Mouse (Mus musculus): ENCODE data around the gene Dip2a.

The Dip2a gene

GRCm38 (mm10) chr10:76344711-76345539 lies at the start of gene Dip2a:
TSS of gene Dip2a (minus strand) at chr10:76345291.
- peak; percentile 78 to 92 for DNase-seq (ENCODE audit: low spot score in 2 of 2)

- DNase-seq (ENCODE audit: low spot score in 2 of 2): no peak
Observed at GRCm38 (mm10) chr10:76392596-76392995, 47.5 kb upstream of the Dip2a start.

GRCm38 (mm10) chr10:76391786-76392185 lies 46.7 kb upstream of the Dip2a start:
- no peak for DNase-seq (ENCODE audit: low spot score in 2 of 2)

- DNase-seq (ENCODE audit: low spot score in 2 of 2): no peak
Observed at GRCm38 (mm10) chr10:76391166-76391565, 46.1 kb upstream of the Dip2a start.

- no peak for DNase-seq (ENCODE audit: low spot score in 2 of 2)
Observed at GRCm38 (mm10) chr10:76374981-76375380, 29.9 kb upstream of the Dip2a start.

GRCm38 (mm10) chr10:76371736-76372135 lies 26.6 kb upstream of the Dip2a start:
- DNase-seq (ENCODE audit: low spot score in 2 of 2): no peak

- no peak for DNase-seq (ENCODE audit: low spot score in 2 of 2)
Observed at GRCm38 (mm10) chr10:76368766-76369165, 23.7 kb upstream of the Dip2a start.

GRCm38 (mm10) chr10:76363233-76363632 lies 18.1 kb upstream of the Dip2a start:
- no peak for DNase-seq (ENCODE audit: low spot score in 2 of 2)

GRCm38 (mm10) chr10:76358468-76358867 lies 13.4 kb upstream of the Dip2a start:
- no peak for DNase-seq (ENCODE audit: low spot score in 2 of 2)

GRCm38 (mm10) chr10:76357286-76357875 lies 12.3 kb upstream of the Dip2a start:
- no peak for DNase-seq (ENCODE audit: low spot score in 2 of 2)

GRCm38 (mm10) chr10:76354974-76355373 lies 9.9 kb upstream of the Dip2a start:
- DNase-seq (ENCODE audit: low spot score in 2 of 2): no peak

- DNase-seq (ENCODE audit: low spot score in 2 of 2): no peak
Observed at GRCm38 (mm10) chr10:76353986-76354385, 8.9 kb upstream of the Dip2a start.

- DNase-seq (ENCODE audit: low spot score in 2 of 2): no peak
Observed at GRCm38 (mm10) chr10:76351953-76352352, 6.9 kb upstream of the Dip2a start.

- DNase-seq (ENCODE audit: low spot score in 2 of 2): peak in 1 of 2 experiments; percentile 35
Observed at GRCm38 (mm10) chr10:76346589-76346988, 1.5 kb upstream of the Dip2a start.

GRCm38 (mm10) chr10:76346043-76346491 lies 976 bp upstream of the Dip2a start:
- DNase-seq (ENCODE audit: low spot score in 2 of 2): no peak

GRCm38 (mm10) chr10:76345540-76345902 lies 430 bp upstream of the Dip2a start:
- no peak for DNase-seq (ENCODE audit: low spot score in 2 of 2)

- DNase-seq (ENCODE audit: low spot score in 2 of 2): no peak
Observed at GRCm38 (mm10) chr10:76334350-76334749, 10.7 kb downstream of the Dip2a start.

GRCm38 (mm10) chr10:76332040-76332439 lies 13.1 kb downstream of the Dip2a start:
- DNase-seq (ENCODE audit: low spot score in 2 of 2): no peak

- DNase-seq (ENCODE audit: low spot score in 2 of 2): no peak
Observed at GRCm38 (mm10) chr10:76329093-76329492, 16.0 kb downstream of the Dip2a start.

- DNase-seq (ENCODE audit: low spot score in 2 of 2): no peak
Observed at GRCm38 (mm10) chr10:76328574-76328973, 16.5 kb downstream of the Dip2a start.

- DNase-seq (ENCODE audit: low spot score in 2 of 2): no peak
Observed at GRCm38 (mm10) chr10:76326304-76327006, 18.6 kb downstream of the Dip2a start.

GRCm38 (mm10) chr10:76317623-76318022 lies 27.5 kb downstream of the Dip2a start:
- no peak for DNase-seq (ENCODE audit: low spot score in 2 of 2)

- no peak for DNase-seq (ENCODE audit: low spot score in 2 of 2)
Observed at GRCm38 (mm10) chr10:76316194-76316593, 28.9 kb downstream of the Dip2a start.

Measured in frontal cortex, postnatal 14 days (tissue).